Mouse (Mus musculus): ENCODE data around the gene Gm45618. TPM values are rescaled to one million over a fixed set of nuclear protein-coding genes. Genes with fewer than 3 reads are reported as not detected.

Gm45618 gene
- polyA plus RNA-seq, 1 experiment from 2014 or later: not detected

- H3K4me1 ChIP-seq: peaks cover 8% of the 10 kb centered on the region; the same call in 1 of the 2 replicates
- 26% methylated on average over 17 of the region's 17 CpGs for WGBS
- ATAC-seq (ENCODE audit: insufficient number of reproducible peaks, insufficient read depth, low FRiP score, low TSS enrichment): no peak
- no peaks in the 10 kb centered on the region for H3K9me3 ChIP-seq
- H3K9ac ChIP-seq: 0 out of 2 replicates have a peak overlapping the region, but pooled peaks have one; percentile 1
- peak overlapping the region; percentile 35 for H3K4me3 ChIP-seq
- H3K4me2 ChIP-seq (replicated peaks): peak overlapping the region; percentile 58
- no peaks in the 10 kb centered on the region for H3K36me3 ChIP-seq
- H3K27me3 ChIP-seq: peaks cover 80% of the 10 kb centered on the region
- no peak overlapping the region for H3K27ac ChIP-seq
These were observed 38.8 kb downstream of the Gm45618 start for GRCm38 (mm10) chr7:142081736-142082135.

- Histone ChIP-seq H3K36me3 (no peaks in the 10 kb centered on the region), H3K9me3 (no peaks in the 10 kb centered on the region), H3K4me2 (replicated peaks) (no peak overlapping the region), H3K4me1 (peaks cover 8% of the 10 kb centered on the region; the same call in 1 of the 2 replicates), H3K27me3 (peaks cover 78% of the 10 kb centered on the region), H3K9ac (no peak overlapping the region), H3K27ac (no peak overlapping the region), H3K4me3 (no peak overlapping the region)
- 58% methylated on average over 2 of the region's 2 CpGs for WGBS
- ATAC-seq (ENCODE audit: insufficient number of reproducible peaks, insufficient read depth, low FRiP score, low TSS enrichment): no peak
These were observed 39.7 kb downstream of the Gm45618 start for GRCm38 (mm10) chr7:142080876-142081275.

GRCm38 (mm10) chr7:142079365-142079764 is 41.2 kb downstream of the Gm45618 start:
- H3K4me1 ChIP-seq: peaks cover 8% of the 10 kb centered on the region; the same call in 1 of the 2 replicates
- ATAC-seq (ENCODE audit: insufficient number of reproducible peaks, insufficient read depth, low FRiP score, low TSS enrichment): no peak
- no peak overlapping the region for H3K27ac ChIP-seq
- H3K27me3 ChIP-seq: peaks cover 64% of the 10 kb centered on the region
- H3K9me3 ChIP-seq: no peaks in the 10 kb centered on the region
- H3K4me3 ChIP-seq: no peak overlapping the region
- H3K4me2 ChIP-seq (replicated peaks): no peak overlapping the region
- H3K36me3 ChIP-seq: no peaks in the 10 kb centered on the region
- WGBS: 52% methylated on average over 5 of the region's 5 CpGs
- H3K9ac ChIP-seq: no peak overlapping the region

- H3K9me3 ChIP-seq: no peaks in the 10 kb centered on the region
- 75% methylated on average over 3 of the region's 3 CpGs for WGBS
- peaks cover 5% of the 10 kb centered on the region; the same call in 1 of the 2 replicates for H3K4me1 ChIP-seq
- no peaks in the 10 kb centered on the region for H3K36me3 ChIP-seq
- H3K4me2 ChIP-seq (replicated peaks): no peak overlapping the region
- peaks cover 42% of the 10 kb centered on the region for H3K27me3 ChIP-seq
- ATAC-seq (ENCODE audit: insufficient number of reproducible peaks, insufficient read depth, low FRiP score, low TSS enrichment): no peak
- H3K4me3 ChIP-seq: no peak overlapping the region
- H3K9ac ChIP-seq: no peak overlapping the region
- H3K27ac ChIP-seq: no peak overlapping the region
These were observed 43.4 kb downstream of the Gm45618 start for GRCm38 (mm10) chr7:142077138-142077537.

- Histone ChIP-seq H3K9me3 (no peaks in the 10 kb centered on the region), H3K27me3 (peaks cover 18% of the 10 kb centered on the region), H3K4me2 (replicated peaks) (no peak overlapping the region), H3K4me1 (no peaks in the 10 kb centered on the region), H3K9ac (no peak overlapping the region), H3K36me3 (no peaks in the 10 kb centered on the region), H3K27ac (no peak overlapping the region), H3K4me3 (no peak overlapping the region)
- 74% methylated on average over 8 of the region's 8 CpGs for WGBS
- ATAC-seq (ENCODE audit: insufficient number of reproducible peaks, insufficient read depth, low FRiP score, low TSS enrichment): no peak
These were observed 46.2 kb downstream of the Gm45618 start for GRCm38 (mm10) chr7:142074146-142074886.

GRCm38 (mm10) chr7:142071717-142072116 is 48.8 kb downstream of the Gm45618 start:
- Histone ChIP-seq H3K9ac (no peak overlapping the region), H3K27ac (no peak overlapping the region), H3K36me3 (no peaks in the 10 kb centered on the region), H3K4me1 (no peaks in the 10 kb centered on the region), H3K4me2 (replicated peaks) (no peak overlapping the region), H3K27me3 (0 out of 2 replicates have a peak, but pooled peaks cover 6% of the 10 kb centered on the region), H3K9me3 (no peaks in the 10 kb centered on the region), H3K4me3 (no peak overlapping the region)
- ATAC-seq (ENCODE audit: insufficient number of reproducible peaks, insufficient read depth, low FRiP score, low TSS enrichment): no peak

- H3K27me3 ChIP-seq: 0 out of 2 replicates have a peak, but pooled peaks cover 4% of the 10 kb centered on the region
- peak overlapping the region; percentile 9; the same call in 1 of the 2 replicates for H3K4me2 ChIP-seq (replicated peaks)
- H3K9ac ChIP-seq: no peak overlapping the region
- H3K9me3 ChIP-seq: no peaks in the 10 kb centered on the region
- no peaks in the 10 kb centered on the region for H3K4me1 ChIP-seq
- WGBS: 15% methylated on average over 9 of the region's 10 CpGs
- H3K4me3 ChIP-seq: no peak overlapping the region
- H3K27ac ChIP-seq: no peak overlapping the region
- no peaks in the 10 kb centered on the region for H3K36me3 ChIP-seq
- 0 out of 2 replicates have a peak, but pooled peaks have one; percentile 28 for ATAC-seq (ENCODE audit: insufficient number of reproducible peaks, insufficient read depth, low FRiP score, low TSS enrichment)
These were observed 49.3 kb downstream of the Gm45618 start for GRCm38 (mm10) chr7:142071212-142071578.

GRCm38 (mm10) chr7:142070458-142071211 is 49.9 kb downstream of the Gm45618 start:
- H3K4me1 ChIP-seq: no peaks in the 10 kb centered on the region
- no peaks in the 10 kb centered on the region for H3K9me3 ChIP-seq
- no peak overlapping the region for H3K4me3 ChIP-seq
- no peaks in the 10 kb centered on the region for H3K36me3 ChIP-seq
- ATAC-seq (ENCODE audit: insufficient number of reproducible peaks, insufficient read depth, low FRiP score, low TSS enrichment): peak; percentile 60; the same call in 1 of the 2 replicates
- WGBS: 12% methylated on average over 13 of the region's 13 CpGs
- no peak overlapping the region for H3K27ac ChIP-seq
- no peak overlapping the region for H3K9ac ChIP-seq
- H3K27me3 ChIP-seq: 0 out of 2 replicates have a peak, but pooled peaks cover 4% of the 10 kb centered on the region
- H3K4me2 ChIP-seq (replicated peaks): peak overlapping the region; percentile 9; the same call in 1 of the 2 replicates

Other genes with a start within 250 kb of the Gm45618 start
- 45.7 and 46.5 TPM in 2 replicates for gene Tollip, start 202.2 kb downstream of the Gm45618 start, polyA plus RNA-seq (2016; fragmentation: Nextera tagmentation; extraction: Ambion mirVana)
- gene Brsk2, start 171.0 kb downstream of the Gm45618 start, polyA plus RNA-seq (2016; fragmentation: Nextera tagmentation; extraction: Ambion mirVana): 1.8 and 3.3 TPM in 2 replicates
- gene Mob2, start 59.7 kb downstream of the Gm45618 start, polyA plus RNA-seq (2016; fragmentation: Nextera tagmentation; extraction: Ambion mirVana): 56.8 and 60.8 TPM in 2 replicates
- gene Dusp8, start 24.9 kb downstream of the Gm45618 start, polyA plus RNA-seq (2016; fragmentation: Nextera tagmentation; extraction: Ambion mirVana): 4.9 and 7.0 TPM in 2 replicates
- not detected in 2 replicates for gene Gm39115, start 15.3 kb upstream of the Gm45618 start, polyA plus RNA-seq (2016; fragmentation: Nextera tagmentation; extraction: Ambion mirVana)
- not detected in 2 replicates for gene Gm45337, start 23.9 kb upstream of the Gm45618 start, polyA plus RNA-seq (2016; fragmentation: Nextera tagmentation; extraction: Ambion mirVana)
- not detected in 2 replicates for gene Gm29735, start 36.4 kb upstream of the Gm45618 start, polyA plus RNA-seq (2016; fragmentation: Nextera tagmentation; extraction: Ambion mirVana)
- not detected in 2 replicates for gene Gm4553, start 45.0 kb upstream of the Gm45618 start, polyA plus RNA-seq (2016; fragmentation: Nextera tagmentation; extraction: Ambion mirVana)
- gene Krtap5-2, start 55.3 kb upstream of the Gm45618 start, polyA plus RNA-seq (2016; fragmentation: Nextera tagmentation; extraction: Ambion mirVana): not detected in 2 replicates
- not detected in 2 replicates for gene Gm10153, start 69.7 kb upstream of the Gm45618 start, polyA plus RNA-seq (2016; fragmentation: Nextera tagmentation; extraction: Ambion mirVana)
- gene Krtap5-3, start 80.6 kb upstream of the Gm45618 start, polyA plus RNA-seq (2016; fragmentation: Nextera tagmentation; extraction: Ambion mirVana): not detected in 2 replicates
- gene Gm7579, start 91.1 kb upstream of the Gm45618 start, polyA plus RNA-seq (2016; fragmentation: Nextera tagmentation; extraction: Ambion mirVana): not detected in 2 replicates
- not detected in 2 replicates for gene Krtap5-5, start 109.2 kb upstream of the Gm45618 start, polyA plus RNA-seq (2016; fragmentation: Nextera tagmentation; extraction: Ambion mirVana)
- not detected in 2 replicates for gene Gm40460, start 120.3 kb upstream of the Gm45618 start, polyA plus RNA-seq (2016; fragmentation: Nextera tagmentation; extraction: Ambion mirVana)
- not detected in 2 replicates for gene Gm2431, start 137.6 kb upstream of the Gm45618 start, polyA plus RNA-seq (2016; fragmentation: Nextera tagmentation; extraction: Ambion mirVana)
- gene Gm4559, start 153.6 kb upstream of the Gm45618 start, polyA plus RNA-seq (2016; fragmentation: Nextera tagmentation; extraction: Ambion mirVana): not detected in 2 replicates
- not detected in 2 replicates for gene Krtap5-1, start 176.4 kb upstream of the Gm45618 start, polyA plus RNA-seq (2016; fragmentation: Nextera tagmentation; extraction: Ambion mirVana)
- not detected in 2 replicates for gene Krtap5-4, start 182.8 kb upstream of the Gm45618 start, polyA plus RNA-seq (2016; fragmentation: Nextera tagmentation; extraction: Ambion mirVana)